7 mouse cellular contexts compared by ENCODE assay signal in the genomic region with DNA sequence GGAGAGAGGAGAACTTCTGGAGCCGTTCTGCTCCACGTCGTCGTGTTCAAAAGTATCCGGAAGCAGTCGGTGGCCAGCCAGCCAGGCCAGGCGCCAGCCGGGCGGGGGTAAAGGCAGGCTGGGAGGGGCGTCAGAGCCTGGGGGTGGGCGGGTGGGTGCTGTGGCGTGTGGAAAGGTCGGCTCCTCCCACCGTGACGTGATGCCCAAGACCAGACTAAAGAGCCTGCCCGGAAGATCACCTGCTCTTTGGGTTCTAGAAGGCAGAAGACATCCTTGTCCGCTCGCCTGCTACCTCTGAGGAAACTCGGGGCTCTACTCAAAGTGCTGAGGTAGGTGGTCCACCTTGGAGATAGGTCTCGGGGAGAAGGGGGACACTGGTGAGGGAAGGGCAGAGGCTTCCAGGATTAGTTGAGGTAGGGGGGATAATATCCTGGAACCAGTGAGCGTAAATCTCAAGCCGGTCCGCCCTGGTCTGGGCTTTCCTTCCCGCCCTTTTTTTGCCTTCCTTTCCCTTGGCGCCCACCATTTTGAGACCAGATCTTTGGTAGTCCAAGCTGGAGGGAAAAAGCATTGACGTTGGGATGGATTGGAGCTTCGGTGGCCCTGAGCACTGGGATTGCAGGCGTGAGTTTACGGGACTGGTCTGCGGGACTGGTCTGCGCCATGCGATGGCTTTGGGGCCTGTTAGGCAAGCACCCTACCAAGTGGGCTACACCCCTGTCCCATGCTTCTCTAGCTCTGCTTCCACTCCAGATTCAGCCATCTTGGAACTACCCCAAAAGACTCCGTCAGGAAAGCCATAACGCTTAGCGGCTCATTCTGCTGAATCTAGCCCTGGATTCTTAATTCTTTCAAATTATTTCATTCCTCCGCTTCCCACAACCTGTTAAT. TPM values are rescaled to one million over a fixed set of nuclear protein-coding genes. Genes with fewer than 3 reads are reported as not detected.
DNase-seq lines count a peak whose midpoint lies in the region; ATAC-seq lines count a peak whose summit lies in the region.

A gene (plus strand): TSS at position 241 of the 891 bp plus-strand sequence.

- no peaks in the 10 kb centered on the region for H3K27me3 ChIP-seq in limb, embryonic 13.5 days

- no peak within 1 kb of the TSS for H3K4me2 ChIP-seq in limb, embryonic 13.5 days (replicated peaks)

- intact Hi-C loops in heart, postnatal 25 days (cut with DNase I), result no loop called here

- ATAC-seq in erythroid progenitor cell, adult 5-6 weeks (replicated peaks; ENCODE audit: low FRiP score, poor library complexity, severe bottlenecking), result no peak
- no peak for ATAC-seq in limb, embryonic 13.5 days (ENCODE audit: low FRiP score, low read depth)

- H3K9ac ChIP-seq in limb, embryonic 13.5 days, result no peak within 1 kb of the TSS

- no peaks in the 10 kb centered on the region for H3K9me3 ChIP-seq in limb, embryonic 13.5 days

- no peak within 1 kb of the TSS for H3K4me3 ChIP-seq in limb, embryonic 13.5 days

- WGBS in limb, embryonic 13.5 days, result 96% methylated on average over 36 of the region's 36 CpGs

- no peak within 1 kb of the TSS for H3K27ac ChIP-seq in limb, embryonic 13.5 days

- H3K36me3 ChIP-seq in limb, embryonic 13.5 days, result no peaks in the 10 kb centered on the region

- H3K4me1 ChIP-seq in limb, embryonic 13.5 days, result no peaks in the 10 kb centered on the region

- DNase-seq in urinary bladder, adult 2 months (ENCODE audit: low spot score), result no peak
- no peak for DNase-seq in urinary bladder, postnatal 14 days (ENCODE audit: low spot score)
- no peak for DNase-seq in heart, postnatal 25 days (ENCODE audit: low spot score)
- DNase-seq in cerebellum, postnatal 4 days (ENCODE audit: low spot score in 2 of 2), result no peak
- DNase-seq in spleen, postnatal 36 days (ENCODE audit: low spot score in 2 of 2), result no peak

RNA-seq across cellular contexts. Expression of the gene that starts here (rescaled TPM):
- 17.1 and 19.3 TPM in 2 replicates for polyA plus RNA-seq in urinary bladder, adult 2 months (2012; rRNA removed)
- 35.0 and 40.2 TPM in 2 replicates for total RNA-seq in erythroid progenitor cell, adult 5-6 weeks (2015; ENCODE audit: low replicate concordance)
- 34.0 and 38.2 TPM in 2 replicates for total RNA-seq in erythroid progenitor cell, adult 5-6 weeks (2017; ENCODE audit: low replicate concordance)
- 10 to 100 TPM; 29.9 to 36.7 TPM for total RNA-seq in heart, postnatal 25 days (2021)
- polyA plus RNA-seq in limb, embryonic 13.5 days (2015; fragmentation: Nextera tagmentation; extraction: Ambion mirVana), result 11.4 and 11.9 TPM in 2 replicates
